Mouse (Mus musculus): ENCODE measurements around the gene Vmn1r10.

Vmn1r10 gene

DNA sequence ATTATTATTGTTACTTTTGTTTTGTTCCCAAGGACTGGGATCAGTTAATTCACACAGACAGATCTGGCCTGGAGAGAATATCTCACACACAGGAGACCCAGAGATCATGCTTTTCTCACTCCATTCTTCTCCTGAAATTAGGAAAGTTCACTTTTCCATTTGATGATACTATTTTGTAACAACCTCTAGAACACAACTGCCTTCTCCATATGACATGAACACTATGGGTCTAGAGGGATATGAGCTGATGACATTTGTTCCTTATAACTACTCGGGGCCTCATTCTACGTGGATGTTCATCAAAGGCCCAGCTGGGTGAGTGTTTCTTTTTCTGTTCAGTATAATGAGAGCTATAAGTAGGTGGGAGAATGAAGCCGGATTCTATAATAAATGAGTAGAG, at the start of gene Vmn1r10:
Vmn1r10 (plus strand) TSS at position 301 of the 400 bp plus-strand sequence.
- DNase-seq (ENCODE audit: low read depth) = no peak

DNA sequence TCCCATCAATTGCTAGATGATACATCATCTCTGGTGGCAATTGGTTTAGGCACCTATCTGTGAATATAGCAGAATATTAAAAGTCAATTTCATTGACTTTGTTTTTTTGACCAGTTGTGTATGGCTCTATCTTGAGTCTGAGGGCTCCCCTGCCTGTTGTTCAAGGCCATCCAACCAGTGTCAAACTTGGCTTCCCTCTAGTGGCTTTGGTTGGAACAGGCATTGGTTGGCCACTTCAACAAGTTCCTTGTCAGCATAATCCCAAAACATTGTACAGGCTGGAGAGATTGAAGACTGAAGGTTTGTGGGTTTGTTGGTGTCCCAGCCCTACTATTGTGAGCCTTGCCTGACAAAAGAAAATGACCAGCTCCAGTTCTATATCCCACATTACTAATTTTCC, 45.5 kb upstream of the Vmn1r10 start:
- DNase-seq (ENCODE audit: low read depth) = peak; percentile 14

- no peak for DNase-seq (ENCODE audit: low read depth)
Observed at GRCm38 (mm10) chr6:57066487-57066886, 42.8 kb upstream of the Vmn1r10 start, which contains the start of gene Vmn1r9. Gene Vmn1r9, plus strand, starts transcription at chr6:57066787.

GRCm38 (mm10) chr6:57106358-57106757, 2.9 kb upstream of the Vmn1r10 start:
- peak; percentile 18 for DNase-seq (ENCODE audit: low read depth)

DNA sequence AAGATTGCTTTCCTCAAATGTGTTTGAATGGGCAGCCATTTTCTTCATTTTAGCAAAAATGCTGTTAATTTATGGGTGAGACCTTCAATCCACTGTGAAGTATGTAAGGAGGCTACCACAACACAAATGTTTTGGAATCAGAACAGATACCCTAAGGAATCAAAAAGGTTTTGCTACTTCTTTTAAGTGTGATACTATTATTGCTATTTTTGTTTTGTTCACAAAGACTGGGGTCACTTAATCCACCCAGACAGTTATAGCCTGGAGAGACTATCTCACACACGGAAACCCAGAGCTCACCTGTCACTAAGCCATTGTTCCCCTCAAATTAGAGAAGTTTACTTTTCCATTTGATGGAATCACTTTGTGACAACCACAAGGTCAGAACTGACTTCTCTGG, 23.9 kb downstream of the Vmn1r10 start, which contains the start of gene Vmn1r11:
Vmn1r11 (plus strand) TSS at position 301 of the 400 bp plus-strand sequence.
- DNase-seq (ENCODE audit: low read depth) = no peak

- no peak for DNase-seq (ENCODE audit: low read depth)
Observed at GRCm38 (mm10) chr6:57156619-57157018, 47.4 kb downstream of the Vmn1r10 start, which contains the start of gene Vmn1r12. Gene Vmn1r12, plus strand, starts transcription at chr6:57156919.
